Mouse (Mus musculus): ENCODE data around the gene Gm49336. TPM values are rescaled to one million over a fixed set of nuclear protein-coding genes. Genes with fewer than 3 reads are reported as not detected.

The Gm49336 gene
- polyA plus RNA-seq (2017; shearing (Covaris generic)), result 10 to 100 TPM; 14.6 to 20.1 TPM

- ATAC-seq, result peak; percentile 96
Measured at GRCm38 (mm10) chr14:60251281-60252003, at the start of gene Gm49336, which contains the start of gene Nupl1. TSS of gene Gm49336 (minus strand) at chr14:60251507. TSS of gene Nupl1 (minus strand) at chr14:60251431.

DNA sequence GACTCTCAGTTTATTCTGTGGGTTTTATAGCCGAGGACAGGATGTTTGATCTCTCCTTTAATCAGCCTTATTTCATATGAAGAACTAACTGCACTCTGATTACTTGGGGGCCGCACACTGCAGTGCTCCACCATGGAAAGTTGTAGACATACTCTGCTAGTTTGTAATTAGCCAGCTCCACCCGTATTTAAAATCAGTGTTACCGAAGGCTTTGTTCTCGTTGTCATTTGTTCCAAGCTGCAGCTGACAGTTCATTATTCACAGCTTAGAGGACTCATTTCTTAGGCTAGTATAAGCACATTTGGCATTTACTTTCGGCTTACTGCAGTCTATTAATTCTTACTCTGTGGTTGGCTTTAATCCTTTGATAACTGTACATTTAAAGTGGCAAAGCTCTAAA, 49.7 kb upstream of the Gm49336 start:
- no peak for ATAC-seq

GRCm38 (mm10) chr14:60300224-60300991, 49.1 kb upstream of the Gm49336 start:
- ATAC-seq, result no peak

- ATAC-seq, result no peak
Measured at GRCm38 (mm10) chr14:60295531-60295930, 44.2 kb upstream of the Gm49336 start.

GRCm38 (mm10) chr14:60290363-60290762, 39.1 kb upstream of the Gm49336 start:
- ATAC-seq, result no peak

DNA sequence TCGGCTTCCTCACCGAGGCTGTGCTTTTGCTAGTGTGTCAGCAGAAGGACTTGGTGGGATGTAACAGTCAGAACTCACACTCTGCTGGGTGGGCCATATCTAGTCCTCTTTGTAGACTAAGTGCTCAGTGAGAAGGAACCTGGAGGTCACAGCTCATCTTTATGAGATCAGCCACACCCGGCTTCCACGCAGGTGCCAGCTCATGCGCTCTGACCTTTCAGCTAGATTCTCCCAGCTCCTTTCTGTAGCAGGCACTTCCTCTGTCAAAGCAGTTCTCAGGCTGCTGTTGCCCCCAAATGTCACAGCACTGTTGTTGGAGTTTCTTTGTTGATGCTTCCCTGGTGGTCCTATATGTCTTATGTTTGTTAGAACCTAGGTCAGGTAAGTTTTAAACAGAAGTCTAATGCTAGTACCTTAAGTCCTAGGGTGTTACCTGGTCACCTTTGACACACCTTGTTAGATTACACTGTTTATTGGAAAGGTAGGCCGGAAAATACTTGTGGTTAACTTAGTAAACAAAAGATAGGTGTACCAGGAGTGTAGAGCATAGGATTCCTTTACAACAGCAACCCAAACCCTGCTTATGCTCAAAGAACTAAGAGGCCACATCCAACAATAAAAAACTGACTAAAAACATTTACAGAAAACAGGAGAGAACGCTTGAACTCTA, 35.0 kb upstream of the Gm49336 start:
- ATAC-seq, result no peak

DNA sequence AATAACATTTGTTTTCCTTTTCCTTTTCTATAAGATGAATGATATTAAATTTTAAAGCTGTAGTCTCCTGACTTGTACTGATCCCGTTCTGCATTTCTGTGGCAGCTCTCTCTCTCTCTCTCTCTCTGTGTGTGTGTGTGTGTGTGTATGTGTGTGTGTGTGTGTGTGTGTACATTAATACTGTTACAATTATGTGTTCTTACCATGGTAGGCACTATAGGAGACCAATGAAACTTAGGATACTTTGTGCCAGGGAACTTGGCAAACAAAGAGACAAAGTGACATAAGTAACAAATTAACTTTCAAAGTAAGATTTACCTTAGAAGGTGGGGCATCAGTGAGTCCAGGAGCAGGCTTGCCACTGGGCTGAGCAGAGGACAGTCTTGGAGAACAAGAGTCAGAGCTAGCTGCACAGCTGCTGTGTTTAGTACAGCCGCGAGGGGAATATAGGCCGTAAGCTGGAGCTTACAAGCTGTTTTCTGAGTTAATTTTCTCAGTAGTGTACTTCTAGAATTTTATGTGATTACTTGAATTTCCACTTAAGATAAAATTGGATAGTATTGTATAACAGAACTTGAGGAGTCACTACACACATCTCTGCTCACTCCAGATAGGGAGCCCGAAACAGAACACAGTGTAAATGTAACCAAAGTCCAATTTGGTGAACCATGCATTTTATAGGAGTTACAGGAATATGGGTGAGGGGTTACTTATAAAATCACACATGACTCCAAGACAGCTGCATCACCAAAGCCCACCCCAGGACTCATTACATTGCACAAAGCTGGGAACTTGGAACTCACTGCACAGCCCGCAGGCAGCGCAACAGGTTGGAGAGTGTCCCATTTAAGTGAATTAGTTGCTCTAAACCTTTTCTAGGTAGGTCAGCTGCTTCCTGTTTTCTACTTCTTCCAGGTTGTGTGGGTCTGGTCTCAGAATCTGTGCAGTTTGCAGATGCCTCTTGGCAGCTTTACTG, 24.3 kb upstream of the Gm49336 start:
- no peak for ATAC-seq

DNA sequence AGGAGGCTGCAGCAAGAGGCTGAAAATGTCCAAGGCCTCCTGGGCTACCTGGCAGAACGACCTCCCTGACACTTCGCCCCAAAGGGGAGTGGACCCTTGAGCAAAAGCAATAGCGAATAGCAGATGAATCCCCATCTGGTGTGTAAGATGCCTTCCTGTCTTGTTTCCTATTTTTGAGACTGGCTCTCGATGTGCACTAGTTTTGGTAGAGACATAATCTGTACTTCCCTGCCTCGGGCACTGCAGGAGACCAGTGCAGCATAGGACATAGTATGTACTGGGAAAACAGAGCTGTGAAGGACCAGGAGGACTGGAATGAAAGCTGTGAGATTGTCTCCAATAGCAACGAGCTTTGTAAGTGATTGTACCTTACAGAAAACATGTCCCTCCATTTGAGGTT, 22.0 kb upstream of the Gm49336 start:
- no peak for ATAC-seq

- ATAC-seq, result peak; percentile 49
Measured at GRCm38 (mm10) chr14:60269333-60269732, 18.0 kb upstream of the Gm49336 start.

DNA sequence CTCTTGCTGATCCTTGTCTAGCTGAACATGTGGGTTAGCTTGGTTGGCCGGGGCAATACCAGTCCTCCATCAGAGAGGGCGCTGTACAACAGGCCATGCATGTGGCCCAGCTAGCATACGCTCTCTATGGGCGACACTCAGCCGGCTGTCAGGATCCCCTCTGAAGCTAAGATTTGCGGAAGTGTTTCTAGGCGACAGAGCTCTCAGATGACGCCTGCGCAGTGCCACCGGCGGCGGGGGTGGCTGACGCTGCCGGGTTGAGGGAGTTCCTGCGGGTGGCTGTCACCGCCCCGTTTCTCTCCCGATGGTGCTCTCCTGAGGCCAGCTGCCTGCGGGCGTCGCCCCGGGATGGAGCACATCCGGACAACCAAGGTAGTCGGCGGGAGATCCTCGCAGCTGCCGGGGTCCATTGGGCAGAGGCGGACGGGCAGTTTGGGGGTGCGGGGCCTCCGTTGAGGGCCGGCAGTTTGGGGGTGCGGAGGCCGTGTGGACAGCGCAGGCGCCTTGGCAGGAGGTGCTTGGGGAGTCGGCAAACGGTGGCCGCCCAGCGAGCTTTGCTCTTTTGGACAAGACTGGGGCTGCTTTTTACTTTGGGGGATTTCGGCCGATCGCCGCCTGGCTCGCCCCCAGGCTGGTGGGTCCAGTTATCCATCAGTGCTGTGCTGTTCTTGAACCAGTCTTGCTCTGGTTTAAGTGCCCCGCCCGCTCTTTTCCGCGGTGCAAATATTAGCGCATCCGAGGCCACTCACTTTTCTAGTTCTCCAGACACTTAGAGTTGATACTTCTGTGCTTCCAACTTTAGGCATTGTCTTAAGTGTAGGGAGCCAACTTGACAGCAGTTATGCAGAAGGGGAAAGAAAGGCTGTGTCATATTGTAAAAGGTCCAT, 13.9 kb upstream of the Gm49336 start, which contains the start of gene Mtmr6:
Gene Mtmr6, plus strand, starts transcription at position 239 of the 887 bp plus-strand sequence.
- peak; percentile 94 for ATAC-seq

DNA sequence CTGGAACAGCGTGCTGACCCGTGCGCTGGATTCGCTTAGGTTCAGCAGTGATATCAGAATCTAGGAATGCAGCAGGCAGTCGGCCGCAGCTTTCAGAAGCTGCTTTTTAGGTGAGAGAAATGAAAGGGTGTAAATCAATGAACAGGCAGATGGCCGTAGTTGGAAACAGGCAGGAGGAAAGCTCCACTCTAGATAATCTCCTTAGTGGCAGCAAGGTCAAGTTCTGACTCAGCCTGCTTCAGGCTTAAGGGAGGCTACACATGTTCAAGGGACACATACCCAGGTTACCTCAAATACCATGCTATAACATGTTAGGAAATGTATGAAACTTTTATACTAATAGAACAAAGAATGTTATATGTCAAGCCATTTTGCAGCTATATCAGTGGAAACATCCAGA, 11.0 kb upstream of the Gm49336 start:
- no peak for ATAC-seq

- no peak for ATAC-seq
Measured at GRCm38 (mm10) chr14:60257851-60258250, 6.5 kb upstream of the Gm49336 start.

- ATAC-seq, result no peak
Measured at GRCm38 (mm10) chr14:60257101-60257500, 5.8 kb upstream of the Gm49336 start.

GRCm38 (mm10) chr14:60256356-60256755, 5.0 kb upstream of the Gm49336 start:
- ATAC-seq, result no peak

DNA sequence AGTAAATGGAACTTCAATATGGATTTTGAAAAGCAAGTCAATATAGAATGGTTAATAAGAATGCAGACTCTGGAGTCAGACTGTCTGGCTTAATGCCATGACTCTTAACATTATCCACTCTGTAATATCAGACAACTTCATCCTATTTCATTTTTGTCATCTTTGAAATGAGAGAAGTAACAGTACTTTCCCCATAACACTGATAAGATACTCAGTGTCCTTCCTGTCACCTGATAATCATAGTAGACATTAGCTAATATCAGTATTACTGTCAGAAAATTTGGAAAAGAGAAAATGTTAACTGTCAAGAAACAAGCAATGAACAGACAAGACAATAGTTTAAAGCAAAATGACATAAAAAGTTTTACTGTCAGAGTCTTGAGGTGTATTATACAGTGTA, 3.5 kb upstream of the Gm49336 start:
- ATAC-seq, result no peak

DNA sequence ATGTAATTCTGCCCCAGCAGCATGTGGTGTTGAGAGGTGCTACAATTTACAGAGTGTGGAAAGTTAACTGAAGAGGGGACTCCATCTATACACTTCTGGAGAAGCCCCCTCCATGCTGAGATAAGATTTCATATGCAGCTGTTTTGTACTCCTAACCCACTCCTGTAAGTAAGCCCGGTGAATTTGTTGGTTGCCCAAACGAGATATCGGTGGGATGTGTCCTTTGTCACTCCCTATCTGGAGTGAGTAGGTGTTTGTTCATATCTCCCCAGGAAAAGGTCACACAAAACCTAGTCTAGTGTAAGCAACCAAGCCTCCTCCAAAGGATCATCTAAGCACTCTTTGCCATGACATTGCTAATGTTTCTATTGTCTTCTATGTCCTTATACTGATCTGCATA, 2.2 kb upstream of the Gm49336 start:
- ATAC-seq, result no peak

DNA sequence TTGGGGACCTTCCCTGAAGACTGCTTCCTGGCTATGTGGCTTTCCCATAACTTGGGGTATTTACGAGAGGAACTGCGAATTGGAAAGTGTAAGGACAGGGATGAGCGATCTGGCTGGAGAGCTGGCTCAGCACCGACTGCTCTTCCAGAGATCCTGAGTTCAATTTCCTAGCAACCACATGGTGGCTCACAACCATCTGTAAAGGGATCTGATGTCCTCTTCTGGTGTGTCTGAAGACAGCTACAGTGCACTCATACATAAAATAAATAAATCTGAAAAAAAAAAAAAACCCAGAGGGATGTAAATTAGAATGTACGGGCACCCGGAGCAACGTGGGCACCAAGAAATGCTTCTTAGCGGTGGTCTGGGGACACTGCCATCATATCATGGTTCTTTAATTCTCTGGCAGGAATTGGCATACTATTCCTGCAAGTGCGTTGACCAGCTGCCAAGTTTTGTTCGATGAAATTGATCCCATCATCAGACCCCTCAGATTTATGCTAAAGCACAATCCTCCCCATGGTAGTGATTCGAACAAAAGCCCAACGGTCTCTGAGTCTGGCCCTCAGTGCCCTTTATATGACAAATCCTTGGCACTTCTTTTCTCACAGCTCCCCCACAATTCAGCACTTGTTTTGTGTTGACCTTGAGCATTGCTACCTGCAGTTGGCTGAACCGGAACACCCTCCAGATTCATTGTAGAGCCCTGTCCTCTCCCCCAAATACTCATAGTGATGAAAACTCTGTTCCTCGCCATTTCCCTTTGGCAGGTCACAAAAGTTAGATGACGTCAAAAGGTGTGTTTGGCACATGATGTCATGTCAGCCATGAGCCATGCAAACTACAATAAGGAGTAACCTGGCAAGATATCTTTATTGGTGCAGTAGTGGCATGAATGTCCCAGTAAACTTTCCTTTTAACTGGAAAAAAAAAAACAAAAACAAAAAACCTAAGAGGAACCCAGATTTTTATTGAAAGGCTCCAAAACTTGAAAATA, 995 bp upstream of the Gm49336 start:
- ATAC-seq, result no peak

GRCm38 (mm10) chr14:60250879-60251278, 428 bp downstream of the Gm49336 start:
- peak; percentile 25 for ATAC-seq

GRCm38 (mm10) chr14:60250366-60250765, 941 bp downstream of the Gm49336 start:
- ATAC-seq, result no peak

- no peak for ATAC-seq
Measured at GRCm38 (mm10) chr14:60238551-60238950, 12.8 kb downstream of the Gm49336 start.

Data from activated CD4-positive, CD25-positive, alpha-beta regulatory T cell, adult 4 months (primary cell).